12 mouse cellular contexts compared by ENCODE assay signal in the genomic region with DNA sequence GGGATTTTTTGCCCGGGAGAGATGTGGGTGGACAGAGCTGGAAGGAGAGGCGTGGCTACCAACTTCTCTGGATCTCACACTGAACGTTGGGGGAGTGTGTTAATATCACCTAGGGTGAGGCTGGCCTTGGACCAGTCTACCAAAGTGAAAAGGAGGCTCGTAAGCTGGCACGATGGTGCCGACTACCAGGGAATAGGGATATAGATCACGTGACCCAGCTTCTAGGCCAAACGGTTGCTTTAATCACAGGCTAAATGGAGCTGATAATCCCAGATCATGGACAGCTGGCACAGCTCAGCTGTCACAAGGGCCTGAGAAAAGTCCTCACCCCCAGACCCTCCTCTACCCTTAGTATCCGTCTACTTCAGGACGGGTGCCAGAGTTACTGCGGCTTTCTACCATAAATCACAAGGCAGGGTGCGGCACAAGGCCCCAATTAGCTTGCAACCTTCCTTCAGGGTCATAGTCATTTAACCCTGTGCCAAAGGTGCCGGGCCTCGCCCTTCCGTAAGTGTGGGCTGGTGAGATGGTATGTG. TPM values are rescaled to one million over a fixed set of nuclear protein-coding genes. Genes with fewer than 3 reads are reported as not detected.
DNase-seq lines count a peak whose midpoint lies in the region; ATAC-seq lines count a peak whose summit lies in the region.
"Had no signal": no experiment of that assay in that cellular context is flagged by ENCODE, and none has a peak within 500 bp of the region (broad histone marks: within the 10 kb centered on the region; RNA-seq: fewer than 3 reads in every experiment).

No protein-coding gene starts in this region.

- no peak overlapping the region for H3K9ac ChIP-seq in heart, embryonic 15.5 days
- H3K9ac ChIP-seq in heart, embryonic 12.5 days: no peak overlapping the region
- no peak overlapping the region for H3K9ac ChIP-seq in hindbrain, embryonic 11.5 days (ENCODE audit: low read depth, low read length)
- H3K9ac ChIP-seq: limb, embryonic 15.5 days had no signal

- peak overlapping the region; percentile 58; the same call in 1 of the 2 replicates for H3K4me2 ChIP-seq in heart, embryonic 15.5 days
- H3K4me2 ChIP-seq in heart, embryonic 12.5 days: no peak overlapping the region
- H3K4me2 ChIP-seq in hindbrain, embryonic 11.5 days (replicated peaks; ENCODE audit: low read depth, low read length): no peak overlapping the region

- peak; percentile 40 for DNase-seq in ZHBTc4 (ENCODE audit: low read depth, low spot score)
- DNase-seq in kidney, adult 9 months: peak; percentile 59
- peak; percentile 6 for DNase-seq in lung, postnatal 14 days
- DNase-seq in hindbrain, embryonic 11.5 days (ENCODE audit: low spot score): no peak
- DNase-seq in spleen, postnatal 14 days (ENCODE audit: low spot score in 2 of 2): no peak
- DNase-seq: cerebellum, postnatal 25 days; heart, postnatal 36 days had no signal

- 0 out of 2 replicates have a peak, but pooled peaks cover 7% of the 10 kb centered on the region for H3K4me1 ChIP-seq in heart, embryonic 15.5 days (replicated peaks)
- no peaks in the 10 kb centered on the region for H3K4me1 ChIP-seq in heart, embryonic 12.5 days (replicated peaks)
- H3K4me1 ChIP-seq in hindbrain, embryonic 11.5 days (replicated peaks; ENCODE audit: control insufficient read depth, insufficient read depth, low read length): no peaks in the 10 kb centered on the region

- no peak overlapping the region for H3K27ac ChIP-seq in heart, embryonic 15.5 days
- H3K27ac ChIP-seq in heart, embryonic 12.5 days (ENCODE audit: poor library complexity, severe bottlenecking): no peak overlapping the region
- H3K27ac ChIP-seq in hindbrain, embryonic 11.5 days (ENCODE audit: low read depth, low read length): no peak overlapping the region
- H3K27ac ChIP-seq: limb, embryonic 15.5 days had no signal

- 62% methylated on average over 15 of the region's 15 CpGs for WGBS in heart, embryonic 15.5 days
- WGBS in heart, embryonic 12.5 days: 72% methylated on average over 15 of the region's 15 CpGs
- WGBS in hindbrain, embryonic 11.5 days: 85% methylated on average over 15 of the region's 15 CpGs

- ATAC-seq in heart, embryonic 15.5 days (replicated peaks; ENCODE audit: insufficient number of reproducible peaks, insufficient read depth, low FRiP score, low read depth): no peak
- no peak; the same call in 1 of the 2 replicates for ATAC-seq in heart, embryonic 12.5 days (ENCODE audit: insufficient number of reproducible peaks, low FRiP score)
- no peak for ATAC-seq in inflammation-experienced regulatory T-cells, adult 6 months
- no peak for ATAC-seq in hindbrain, embryonic 11.5 days (ENCODE audit: low FRiP score)
- ATAC-seq: CD4-positive, CD25-positive, alpha-beta regulatory T cell, adult 4 months had no signal

- H3K36me3 ChIP-seq in heart, embryonic 15.5 days: no peaks in the 10 kb centered on the region
- H3K36me3 ChIP-seq in heart, embryonic 12.5 days: no peaks in the 10 kb centered on the region
- no peaks in the 10 kb centered on the region for H3K36me3 ChIP-seq in hindbrain, embryonic 11.5 days (ENCODE audit: control insufficient read depth, insufficient read depth, low read length)
- H3K36me3 ChIP-seq: limb, embryonic 15.5 days had no signal

- H3K27me3 ChIP-seq in heart, embryonic 15.5 days: no peaks in the 10 kb centered on the region
- no peaks in the 10 kb centered on the region for H3K27me3 ChIP-seq in heart, embryonic 12.5 days (replicated peaks)
- no peaks in the 10 kb centered on the region for H3K27me3 ChIP-seq in hindbrain, embryonic 11.5 days (ENCODE audit: control insufficient read depth, insufficient read depth, low read length)

- no peaks in the 10 kb centered on the region for H3K9me3 ChIP-seq in heart, embryonic 15.5 days (replicated peaks)
- 0 out of 2 replicates have a peak, but pooled peaks cover 11% of the 10 kb centered on the region for H3K9me3 ChIP-seq in heart, embryonic 12.5 days (replicated peaks)
- no peaks in the 10 kb centered on the region for H3K9me3 ChIP-seq in hindbrain, embryonic 11.5 days (ENCODE audit: control insufficient read depth, low read length)
- H3K9me3 ChIP-seq: limb, embryonic 15.5 days had no signal

- H3K4me3 ChIP-seq in heart, embryonic 15.5 days: no peak overlapping the region
- no peak overlapping the region for H3K4me3 ChIP-seq in heart, embryonic 12.5 days
- no peak overlapping the region for H3K4me3 ChIP-seq in hindbrain, embryonic 11.5 days (ENCODE audit: low read depth, low read length)
- H3K4me3 ChIP-seq: limb, embryonic 15.5 days had no signal

RNA-seq across cellular contexts. Expression of a gene that starts 51.1 kb away (rescaled TPM):
- polyA plus RNA-seq in heart, embryonic 15.5 days (2015; fragmentation: Nextera tagmentation; extraction: Ambion mirVana): 45.2 and 47.5 TPM in 2 replicates
- 40.2 and 42.0 TPM in 2 replicates for polyA plus RNA-seq in heart, embryonic 12.5 days (2016; fragmentation: Nextera tagmentation; extraction: Ambion mirVana)
- polyA plus RNA-seq in inflammation-experienced regulatory T-cells, adult 6 months (2017; shearing (Covaris generic)): 10 to 100 TPM; 22.7 to 36.9 (median 29.0) TPM
- polyA plus RNA-seq in hindbrain, embryonic 11.5 days (2014; fragmentation: Nextera tagmentation; extraction: Ambion mirVana): 92.6 and 95.3 TPM in 2 replicates

Comparison
In these comparisons a context has a peak if more than half of its experiments do, and no peak if none do; other contexts are left out.
1. DNase-seq: peak in ZHBTc4 (single experiment), kidney, adult 9 months (single experiment) and lung, postnatal 14 days (single experiment); none in hindbrain, embryonic 11.5 days (single experiment) and spleen, postnatal 14 days (0 of 2).